Mouse (Mus musculus) intestine, embryonic 14.5 days (tissue): ENCODE results near the gene Cox19. TPM values are rescaled to one million over a fixed set of nuclear protein-coding genes. Genes with fewer than 3 reads are reported as not detected.
A peak's percentile ranks its signal among the peaks of the same experiment; 100 is the strongest.

Experiments used
- ATAC-seq: fragments of 200-750 bp; cut with Nextera tagmentation; replicated peaks from 2 replicates; pipeline ENCODE4 v1.8.0; 2017; ENCODE audit warnings: low read depth, moderate number of reproducible peaks, moderate TSS enrichment, moderate library complexity; ENCODE audit not compliant: low FRiP score, low TSS enrichment
- DNase-seq: peaks from one replicate; pipeline ENCODE4 v3.0.0-alpha.2; 2018; ENCODE audit warnings: low spot score
- H3K27ac ChIP-seq: fragments of 300-500 bp; sonication (generic); 2 replicates; pipeline ENCODE4 v1.5.1; 2014; ENCODE audit warnings: low read depth, mild to moderate bottlenecking, control low read depth
- H3K27me3 ChIP-seq: fragments of 300-500 bp; sonication (generic); replicated peaks from 2 replicates; pipeline ENCODE4 v1.6.1; 2014; ENCODE audit warnings: low read length, control low read depth; ENCODE audit not compliant: control insufficient read depth, insufficient read depth
- H3K36me3 ChIP-seq: fragments of 300-500 bp; sonication (generic); 2 replicates; pipeline ENCODE4 v1.6.1; 2014; ENCODE audit warnings: low read length, control low read depth; ENCODE audit not compliant: control insufficient read depth, insufficient read depth
- H3K4me1 ChIP-seq: fragments of 300-500 bp; sonication (generic); replicated peaks from 2 replicates; pipeline ENCODE4 v1.6.1; 2014; ENCODE audit warnings: low read length, control low read depth, mixed read lengths; ENCODE audit not compliant: control insufficient read depth, insufficient read depth
- H3K4me2 ChIP-seq: fragments of 300-500 bp; sonication (generic); 2 replicates; pipeline ENCODE4 v1.6.1; 2014; ENCODE audit warnings: low read length
- H3K4me3 ChIP-seq: fragments of 300-500 bp; sonication (generic); 2 replicates; pipeline ENCODE4 v1.5.1; 2014; ENCODE audit warnings: low read depth, low read length, control low read depth, mixed read lengths
- H3K9ac ChIP-seq: fragments of 300-500 bp; sonication (generic); 2 replicates; pipeline ENCODE4 v1.6.1; 2014; ENCODE audit warnings: mild to moderate bottlenecking, low read length
- H3K9me3 ChIP-seq: fragments of 300-500 bp; sonication (generic); 2 replicates; pipeline ENCODE4 v1.6.1; 2016; ENCODE audit warnings: low read length, control low read depth; ENCODE audit not compliant: control insufficient read depth
- WGBS: fragments of 180-500 bp; shearing (Covaris S2); extraction: QIAGEN DNeasy Blood & Tissue Kit; methylation state at CpG from one replicate; pipeline ENCODE4 v1.1.7; 2014; 5-methylcytosine and 5-hydroxymethylcytosine counted together
- polyA plus RNA-seq: library from polyadenylated mRNA; unstranded; fragments of >200 nt; fragmentation: Nextera tagmentation; extraction: Ambion mirVana; gene quantifications from 2 replicates; pipeline ENCODE4 v1.2.1, GENCODE M21; 2014

The Cox19 gene
- polyA plus RNA-seq, 1 experiment from 2014 or later = 149 TPM

DNA sequence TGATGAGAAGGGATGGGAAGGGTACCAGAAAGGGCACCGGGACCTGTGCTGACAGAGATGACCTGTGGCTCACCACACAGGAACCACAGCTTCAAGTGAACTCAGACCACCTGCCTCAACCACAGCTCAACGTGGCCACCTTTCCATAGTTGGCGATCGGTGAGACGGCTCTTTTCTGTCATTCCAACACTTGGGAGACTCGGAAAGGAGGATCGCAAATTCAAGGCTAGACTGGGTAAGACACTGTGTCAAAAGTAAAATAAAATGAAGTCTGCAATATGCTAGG, 27.0 kb upstream of the Cox19 start:
- Histone ChIP-seq H3K4me1 (peaks cover 37% of the 10 kb centered on the region), H3K9ac (no peak overlapping the region), H3K4me3 (no peak overlapping the region), H3K9me3 (no peaks in the 10 kb centered on the region), H3K27ac (no peak overlapping the region), H3K36me3 (no peaks in the 10 kb centered on the region), H3K4me2 (no peak overlapping the region), H3K27me3 (no peaks in the 10 kb centered on the region)
- WGBS = 85% methylated on average over 7 of the region's 7 CpGs
- ATAC-seq (no peak), DNase-seq (no peak)

DNA sequence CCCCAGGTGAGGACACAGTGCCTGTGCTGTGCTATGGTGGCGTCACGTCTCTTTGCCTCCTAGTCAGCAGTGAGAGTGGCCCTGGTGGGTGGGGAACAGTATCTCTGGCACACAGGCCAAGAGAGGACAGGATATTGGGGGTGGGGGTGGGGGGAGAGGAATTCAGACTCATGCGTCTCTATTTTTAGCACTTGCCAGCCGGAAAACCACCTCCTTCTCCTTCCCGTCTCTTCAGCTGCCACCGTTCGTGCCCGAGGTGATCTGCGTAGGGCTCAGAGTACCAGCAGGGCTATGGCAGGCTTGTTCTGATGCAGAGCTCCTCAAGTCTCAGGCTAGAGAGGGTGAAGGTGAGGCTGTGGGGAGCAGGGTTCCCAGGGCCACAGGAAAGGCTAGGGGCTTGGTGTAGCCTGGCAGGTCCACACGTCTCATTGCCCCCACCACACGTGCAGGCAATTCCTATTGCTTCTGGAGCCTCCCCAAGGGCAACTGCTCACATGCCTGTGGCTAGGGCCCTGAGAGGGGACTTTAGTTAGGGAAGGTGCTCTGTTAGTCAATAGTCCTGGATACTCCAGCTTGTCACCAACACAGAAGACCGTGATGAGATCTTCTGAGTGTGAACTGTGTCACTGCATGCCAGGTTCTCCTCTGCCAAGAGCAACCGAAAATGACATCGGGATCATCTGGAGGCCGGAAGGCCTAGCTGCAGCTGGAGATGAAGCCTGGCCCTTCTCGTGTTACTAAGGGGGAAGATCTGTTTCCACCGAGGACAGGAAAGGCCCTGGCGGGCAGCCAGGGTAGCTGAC, 26.5 kb upstream of the Cox19 start, which contains the start of gene Gpr146:
Gpr146 (plus strand) TSS at position 230 of the 803 bp plus-strand sequence.
- Histone ChIP-seq H3K4me3 (no peak within 1 kb of the TSS), H3K27ac (peak within 1 kb of the TSS; percentile 0; the same call in 1 of the 2 replicates), H3K9ac (no peak within 1 kb of the TSS), H3K27me3 (no peaks in the 10 kb centered on the region), H3K36me3 (no peaks in the 10 kb centered on the region), H3K4me2 (no peak within 1 kb of the TSS), H3K4me1 (peaks cover 38% of the 10 kb centered on the region), H3K9me3 (no peaks in the 10 kb centered on the region)
- DNase-seq = no peak
- ATAC-seq = no peak
- 50% methylated on average over 18 of the region's 18 CpGs for WGBS

DNA sequence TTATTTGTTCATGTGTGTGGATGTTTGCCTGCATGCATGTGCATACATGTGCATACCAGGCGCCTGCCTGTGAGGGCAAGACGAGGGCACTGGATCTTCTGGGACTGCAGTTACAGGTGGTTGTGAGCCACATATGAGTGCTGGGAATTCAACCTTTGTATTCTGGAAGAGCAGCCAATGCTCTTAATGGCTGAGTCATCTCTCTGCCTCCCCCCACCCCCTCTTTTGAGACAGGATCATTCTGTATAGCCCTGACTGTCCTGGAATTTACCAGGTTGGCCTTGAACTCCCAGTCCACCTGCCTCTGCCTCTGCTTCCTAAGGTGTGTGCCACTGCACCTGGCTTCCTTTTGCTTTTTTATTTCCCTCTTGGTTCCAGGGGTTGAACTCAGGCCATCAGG, 23.6 kb upstream of the Cox19 start:
- H3K4me3 ChIP-seq = no peak overlapping the region
- H3K4me1 ChIP-seq = peaks cover 39% of the 10 kb centered on the region
- no peak for DNase-seq
- ATAC-seq = no peak
- no peaks in the 10 kb centered on the region for H3K9me3 ChIP-seq
- no peaks in the 10 kb centered on the region for H3K27me3 ChIP-seq
- no peaks in the 10 kb centered on the region for H3K36me3 ChIP-seq
- H3K9ac ChIP-seq = no peak overlapping the region
- WGBS = 81% methylated on average over 2 of the region's 2 CpGs
- no peak overlapping the region for H3K4me2 ChIP-seq
- H3K27ac ChIP-seq = no peak overlapping the region

DNA sequence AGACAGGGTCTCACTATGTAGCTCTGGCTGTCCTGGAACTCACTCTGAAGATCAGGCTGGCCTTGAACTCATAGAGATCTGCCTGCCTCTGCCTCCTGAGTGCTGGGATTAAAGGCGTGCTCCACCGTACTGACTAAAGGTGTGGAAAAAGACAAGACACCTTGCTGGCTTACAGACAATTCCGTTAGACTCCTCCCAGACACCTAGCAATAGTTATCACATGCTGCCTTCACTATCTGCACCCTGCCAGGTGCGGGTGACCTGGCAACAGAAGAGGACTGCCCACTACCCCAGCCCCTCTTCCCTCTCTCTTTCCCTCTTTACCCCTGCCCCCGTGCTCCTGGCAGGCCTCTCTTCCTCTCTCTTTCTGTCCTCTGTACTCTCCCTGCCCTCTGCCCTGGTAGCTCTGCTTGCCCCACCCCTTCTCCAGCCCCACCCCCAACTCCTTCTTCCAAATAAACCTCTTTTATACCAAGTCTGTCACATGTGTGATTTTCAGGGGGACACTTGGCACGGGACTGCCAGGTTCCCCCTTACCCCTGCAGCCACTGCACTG, 22.7 kb upstream of the Cox19 start:
- no peaks in the 10 kb centered on the region for H3K9me3 ChIP-seq
- H3K27me3 ChIP-seq = no peaks in the 10 kb centered on the region
- no peak overlapping the region for H3K9ac ChIP-seq
- H3K4me1 ChIP-seq = peaks cover 31% of the 10 kb centered on the region
- no peaks in the 10 kb centered on the region for H3K36me3 ChIP-seq
- DNase-seq (no peak), ATAC-seq (no peak)
- H3K27ac ChIP-seq = no peak overlapping the region
- H3K4me3 ChIP-seq = no peak overlapping the region
- WGBS = 75% methylated on average over 6 of the region's 6 CpGs
- no peak overlapping the region for H3K4me2 ChIP-seq

DNA sequence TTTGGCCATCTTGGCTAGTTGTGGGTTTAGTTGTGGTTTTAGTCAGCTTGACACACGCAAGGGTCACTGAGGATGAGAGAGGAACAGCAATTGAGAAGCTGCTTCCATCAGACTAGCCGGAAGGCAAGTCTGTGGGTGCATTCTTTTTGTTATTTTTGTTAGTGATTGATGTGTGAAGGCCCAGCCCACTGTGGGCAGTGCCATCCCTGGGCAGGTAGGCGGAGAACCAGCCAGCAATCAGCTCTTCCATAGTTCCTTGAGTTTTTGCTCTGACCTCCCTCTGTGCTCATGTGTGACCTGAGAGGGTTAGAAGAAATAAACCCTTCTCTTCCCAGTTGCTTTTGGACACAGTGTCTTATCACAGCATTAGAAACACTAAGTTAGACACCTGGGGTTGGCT, 21.9 kb upstream of the Cox19 start:
- 77% methylated on average over 3 of the region's 3 CpGs for WGBS

DNA sequence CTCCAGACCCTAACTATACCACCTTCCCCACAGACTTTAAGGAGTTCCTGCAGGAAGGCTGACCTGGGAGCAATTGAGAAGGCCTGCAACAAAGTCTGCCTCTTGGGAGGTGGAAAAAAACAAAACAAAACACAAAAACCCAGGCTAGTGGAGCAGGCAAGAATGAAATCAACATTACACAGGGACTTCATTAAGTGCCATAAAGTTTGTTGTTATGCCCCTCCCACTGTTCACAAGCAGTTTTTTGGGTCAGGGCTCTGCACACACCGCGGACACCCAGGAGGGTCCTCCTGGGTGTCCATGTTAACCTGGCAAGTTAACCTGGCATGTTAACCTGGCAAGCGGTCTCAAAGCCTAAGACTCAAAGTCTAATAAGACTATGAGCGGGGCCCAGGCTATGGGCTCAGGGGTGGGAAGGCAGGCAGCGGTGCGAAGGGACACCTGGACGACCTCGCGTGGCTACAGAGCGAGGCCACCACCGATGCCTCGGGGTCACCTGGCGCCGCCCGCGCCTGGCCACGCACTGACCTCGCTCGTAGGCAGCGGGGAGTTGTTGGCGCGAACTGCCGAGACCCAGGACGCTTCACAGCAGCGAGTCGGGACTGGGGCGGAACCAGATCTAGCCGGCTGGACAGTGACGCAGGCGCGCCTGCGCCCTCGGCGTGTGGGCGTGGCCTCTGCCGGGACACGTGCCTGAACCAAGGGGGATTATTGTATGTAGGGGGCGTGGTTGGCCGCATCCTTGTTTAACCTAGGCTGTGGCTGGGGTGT, 20.6 kb upstream of the Cox19 start:
- Histone ChIP-seq H3K4me1 (peaks cover 16% of the 10 kb centered on the region; the same call in 1 of the 2 replicates), H3K27ac (peak overlapping the region; percentile 82), H3K27me3 (no peaks in the 10 kb centered on the region), H3K4me3 (peak overlapping the region; percentile 76), H3K4me2 (peak overlapping the region; percentile 94), H3K36me3 (no peaks in the 10 kb centered on the region), H3K9me3 (no peaks in the 10 kb centered on the region), H3K9ac (peak overlapping the region; percentile 98)
- DNase-seq = peak; percentile 96
- 1% methylated on average over 39 of the region's 39 CpGs for WGBS
- peak; percentile 94 for ATAC-seq

More for the DNA sequence above, 21.9 kb upstream of the Cox19 start:
- ATAC-seq = no peak
- no peaks in the 10 kb centered on the region for H3K36me3 ChIP-seq
- peaks cover 27% of the 10 kb centered on the region for H3K4me1 ChIP-seq
- H3K27me3 ChIP-seq = no peaks in the 10 kb centered on the region
- no peak overlapping the region for H3K9ac ChIP-seq
- no peak overlapping the region for H3K4me2 ChIP-seq
- DNase-seq = no peak
- H3K9me3 ChIP-seq = no peaks in the 10 kb centered on the region
- no peak overlapping the region for H3K4me3 ChIP-seq
- no peak overlapping the region for H3K27ac ChIP-seq

DNA sequence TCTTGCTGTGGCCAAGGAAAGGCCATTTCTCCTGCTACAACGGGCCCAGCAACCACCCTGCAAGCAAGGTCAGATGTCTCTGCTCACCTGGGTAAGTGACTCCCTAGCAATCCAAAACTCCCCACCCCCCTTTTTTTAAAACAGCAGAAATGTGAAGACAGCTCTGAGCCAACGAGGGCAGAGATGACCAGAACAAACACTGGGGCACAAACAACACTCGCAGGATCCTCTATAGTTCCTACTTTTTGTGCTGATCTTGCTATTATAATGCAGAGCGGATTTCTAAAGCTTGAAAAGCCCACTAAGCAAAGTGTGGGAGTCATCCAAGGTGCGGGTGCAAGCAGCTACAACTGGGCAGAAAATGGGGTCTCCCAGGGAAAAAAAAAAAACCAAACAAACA, 19.9 kb upstream of the Cox19 start:
- Histone ChIP-seq H3K4me2 (peak overlapping the region; percentile 94), H3K4me1 (peaks cover 16% of the 10 kb centered on the region; the same call in 1 of the 2 replicates), H3K27me3 (no peaks in the 10 kb centered on the region), H3K36me3 (no peaks in the 10 kb centered on the region), H3K9me3 (no peaks in the 10 kb centered on the region), H3K27ac (no peak overlapping the region; the same call in 1 of the 2 replicates), H3K4me3 (peak overlapping the region; percentile 76; the same call in 1 of the 2 replicates), H3K9ac (peak overlapping the region; percentile 98)
- no peak for ATAC-seq
- WGBS = 63% methylated on average over 5 of the region's 5 CpGs
- DNase-seq = no peak

DNA sequence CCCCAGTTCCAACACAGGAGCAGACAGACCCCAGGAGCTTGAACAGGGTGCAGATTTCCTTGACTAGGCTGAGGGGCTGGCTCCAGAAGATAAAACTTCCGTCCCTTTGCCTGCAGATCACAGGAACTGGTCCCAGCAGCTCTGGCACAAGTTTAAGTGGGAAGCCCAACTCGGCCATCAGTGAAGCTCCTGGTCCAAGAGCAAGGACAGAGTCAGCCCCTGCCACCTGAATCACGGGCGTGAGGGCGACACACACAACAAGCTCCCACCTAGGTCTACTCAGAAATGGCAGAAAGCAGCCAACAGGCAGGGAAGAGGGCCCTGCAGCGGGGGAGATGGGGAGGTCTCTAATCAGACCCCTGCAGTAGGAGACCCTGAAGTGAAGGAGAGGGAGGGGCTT, 19.1 kb upstream of the Cox19 start:
- H3K36me3 ChIP-seq = no peaks in the 10 kb centered on the region
- H3K9ac ChIP-seq = no peak overlapping the region
- no peak overlapping the region for H3K27ac ChIP-seq
- H3K4me3 ChIP-seq = no peak overlapping the region
- no peaks in the 10 kb centered on the region for H3K9me3 ChIP-seq
- ATAC-seq (no peak), DNase-seq (no peak)
- H3K4me2 ChIP-seq = 0 out of 2 replicates have a peak overlapping the region, but pooled peaks have one; percentile 94
- WGBS = 81% methylated on average over 6 of the region's 6 CpGs
- no peaks in the 10 kb centered on the region for H3K27me3 ChIP-seq
- H3K4me1 ChIP-seq = peaks cover 17% of the 10 kb centered on the region
